Mouse (Mus musculus): ENCODE results near the gene Ablim1.

Ablim1 gene

GRCm38 (mm10) chr19:57012068-57012467, 302.7 kb downstream of the Ablim1 start:
- DNase-seq (ENCODE audit: low read depth), result no peak

GRCm38 (mm10) chr19:57010064-57010463, 304.7 kb downstream of the Ablim1 start:
- DNase-seq (ENCODE audit: low read depth), result no peak

GRCm38 (mm10) chr19:57009653-57010052, 305.1 kb downstream of the Ablim1 start:
- no peak for DNase-seq (ENCODE audit: low read depth)

- DNase-seq (ENCODE audit: low read depth), result no peak
Measured at GRCm38 (mm10) chr19:57007781-57008710, 306.7 kb downstream of the Ablim1 start, which contains the start of gene Afap1l2. Gene Afap1l2, minus strand, starts transcription at chr19:57008228.

GRCm38 (mm10) chr19:57007291-57007690, 307.4 kb downstream of the Ablim1 start:
- DNase-seq (ENCODE audit: low read depth), result peak; percentile 45

- DNase-seq (ENCODE audit: low read depth), result peak; percentile 53
Measured at GRCm38 (mm10) chr19:57006841-57007240, 307.9 kb downstream of the Ablim1 start.

GRCm38 (mm10) chr19:57005062-57005461, 309.7 kb downstream of the Ablim1 start:
- DNase-seq (ENCODE audit: low read depth), result no peak

- DNase-seq (ENCODE audit: low read depth), result no peak
Measured at GRCm38 (mm10) chr19:57003460-57003810, 311.3 kb downstream of the Ablim1 start.

GRCm38 (mm10) chr19:57002741-57003459, 311.8 kb downstream of the Ablim1 start:
- DNase-seq (ENCODE audit: low read depth), result no peak

- no peak for DNase-seq (ENCODE audit: low read depth)
Measured at GRCm38 (mm10) chr19:57001926-57002325, 312.8 kb downstream of the Ablim1 start.

- no peak for DNase-seq (ENCODE audit: low read depth)
Measured at GRCm38 (mm10) chr19:57000592-57000991, 314.1 kb downstream of the Ablim1 start.

GRCm38 (mm10) chr19:56999781-57000180, 314.9 kb downstream of the Ablim1 start:
- DNase-seq (ENCODE audit: low read depth), result no peak

GRCm38 (mm10) chr19:56998910-56999309, 315.8 kb downstream of the Ablim1 start:
- no peak for DNase-seq (ENCODE audit: low read depth)

GRCm38 (mm10) chr19:56998331-56998730, 316.4 kb downstream of the Ablim1 start:
- no peak for DNase-seq (ENCODE audit: low read depth)

- DNase-seq (ENCODE audit: low read depth), result peak; percentile 61
Measured at GRCm38 (mm10) chr19:56997164-56997599, 317.5 kb downstream of the Ablim1 start.

- no peak for DNase-seq (ENCODE audit: low read depth)
Measured at GRCm38 (mm10) chr19:56995441-56995840, 319.3 kb downstream of the Ablim1 start.

GRCm38 (mm10) chr19:56994653-56995052, 320.1 kb downstream of the Ablim1 start:
- peak; percentile 72 for DNase-seq (ENCODE audit: low read depth)

GRCm38 (mm10) chr19:56993763-56994162, 321.0 kb downstream of the Ablim1 start:
- DNase-seq (ENCODE audit: low read depth), result peak; percentile 81

GRCm38 (mm10) chr19:56992978-56993545, 321.7 kb downstream of the Ablim1 start:
- no peak for DNase-seq (ENCODE audit: low read depth)

GRCm38 (mm10) chr19:56990367-56991111, 324.2 kb downstream of the Ablim1 start:
- peak; percentile 38 for DNase-seq (ENCODE audit: low read depth)

GRCm38 (mm10) chr19:56989171-56989570, 325.5 kb downstream of the Ablim1 start:
- DNase-seq (ENCODE audit: low read depth), result no peak

- DNase-seq (ENCODE audit: low read depth), result no peak
Measured at GRCm38 (mm10) chr19:56984229-56984628, 330.5 kb downstream of the Ablim1 start.
